Mouse (Mus musculus): ENCODE results near the gene Stfa1. TPM values are rescaled to one million over a fixed set of nuclear protein-coding genes. Genes with fewer than 3 reads are reported as not detected.
"Not testable (repeated sequence)": the region's sequence is repeated elsewhere in the genome, so short reads cannot be mapped to it uniquely, and the experiment has no call there.

Gene Stfa1
- not detected for total RNA-seq (2021)
- long read RNA-seq, experiment 1: 0 reads
- long read RNA-seq, experiment 2: 0 reads

DNA sequence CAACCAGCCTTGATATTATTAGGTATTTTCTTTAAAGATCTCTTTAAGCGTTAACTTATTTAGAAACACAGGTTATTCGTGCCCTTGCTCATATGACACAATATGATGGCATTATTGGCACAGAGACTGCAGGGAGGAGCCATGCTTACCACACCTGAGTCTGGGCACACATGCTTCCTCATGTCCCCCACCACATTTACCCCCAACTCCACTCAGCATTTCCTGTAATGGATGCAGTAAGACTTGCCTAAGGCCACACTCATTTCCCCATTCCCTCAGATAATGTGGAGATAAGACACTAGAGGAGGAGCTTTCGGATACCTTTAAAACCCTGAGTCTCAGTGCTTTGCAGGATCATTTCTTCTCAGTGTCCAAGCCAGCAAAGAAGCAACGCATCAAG is at the start of gene Stfa1:
TSS of gene Stfa1 (plus strand) at position 156 of the 400 bp plus-strand sequence.
- not testable (repeated sequence) for DNase-seq (ENCODE audit: low spot score in 2 of 2)

DNA sequence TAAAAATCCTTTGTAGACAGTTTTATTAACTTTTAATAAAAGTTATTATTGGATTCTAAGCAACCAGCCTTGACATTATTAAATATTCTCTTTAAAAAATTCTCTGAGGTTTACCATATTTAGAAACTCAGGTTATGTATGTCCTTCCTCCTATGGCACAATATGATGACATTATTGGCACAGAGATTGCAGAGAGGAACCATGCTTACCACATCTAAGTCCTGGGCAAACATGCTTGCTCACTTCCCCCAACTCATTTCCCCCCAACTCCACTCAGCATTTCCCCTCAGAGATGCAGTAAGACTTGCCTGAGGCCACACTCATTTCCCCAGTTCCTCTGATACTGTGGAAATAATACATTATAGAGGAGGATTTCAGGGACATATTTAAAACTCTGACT is 16.2 kb upstream of the Stfa1 start:
- DNase-seq (ENCODE audit: low spot score in 2 of 2): not testable (repeated sequence)

DNA sequence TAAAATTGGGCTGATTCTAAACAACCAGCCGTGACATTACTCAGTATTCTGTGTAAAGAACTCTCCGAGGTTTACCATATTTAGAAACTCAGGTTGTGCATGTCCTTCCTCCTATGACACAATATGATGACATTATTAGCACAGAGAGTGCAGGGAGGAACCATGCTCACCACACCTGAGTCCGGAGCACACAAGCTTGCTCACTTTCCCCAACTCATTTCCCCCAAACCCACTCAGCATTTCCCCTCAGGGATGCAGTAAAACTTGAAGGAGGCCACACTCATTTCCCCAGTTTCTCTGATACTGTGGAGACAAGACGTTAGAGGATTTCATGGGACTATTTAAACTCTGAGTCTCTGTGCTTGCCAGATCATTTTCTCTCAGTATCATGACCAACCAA is 12.4 kb downstream of the Stfa1 start:
- no peak for DNase-seq (ENCODE audit: low spot score in 2 of 2)

DNA sequence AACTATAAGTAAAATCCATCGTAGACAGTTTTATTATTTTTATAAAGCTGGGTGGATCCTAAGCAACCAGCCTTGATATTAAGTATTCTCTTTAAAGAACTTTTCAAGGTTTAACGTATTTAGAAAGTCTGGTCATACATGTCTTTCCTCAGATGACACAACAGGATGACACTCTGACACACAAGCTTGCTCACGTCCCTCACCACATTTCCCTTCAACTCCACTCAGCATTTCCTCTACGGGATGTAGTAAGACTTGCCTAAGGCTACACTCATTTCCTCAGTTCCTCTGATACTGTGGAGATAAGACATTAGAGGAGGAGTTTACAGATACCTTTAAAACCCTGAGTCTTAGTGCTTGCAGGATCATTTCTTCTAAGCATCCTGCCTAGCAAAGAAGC is 30.9 kb downstream of the Stfa1 start:
- DNase-seq (ENCODE audit: low spot score in 2 of 2): no peak

DNA sequence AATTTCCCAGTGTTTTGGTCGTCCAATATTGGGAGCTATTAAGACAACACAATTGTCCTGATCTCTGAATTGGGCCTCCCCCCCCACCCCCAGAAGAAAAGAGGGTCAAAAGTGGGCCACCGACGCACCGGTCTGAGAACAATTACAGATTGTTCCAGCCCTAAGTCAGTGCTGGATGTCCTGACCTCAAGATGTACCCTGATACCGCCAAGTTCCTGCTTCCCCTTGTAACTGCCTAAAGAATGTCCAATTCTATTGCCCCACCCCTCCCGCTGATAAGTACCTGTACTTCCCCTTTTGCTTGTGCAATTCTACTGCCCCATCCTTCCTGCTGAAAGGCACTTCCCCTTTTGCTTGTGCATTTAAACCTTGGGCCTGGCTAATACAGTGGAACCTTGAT is 39.4 kb downstream of the Stfa1 start:
- not testable (repeated sequence) for DNase-seq (ENCODE audit: low spot score in 2 of 2)

DNA sequence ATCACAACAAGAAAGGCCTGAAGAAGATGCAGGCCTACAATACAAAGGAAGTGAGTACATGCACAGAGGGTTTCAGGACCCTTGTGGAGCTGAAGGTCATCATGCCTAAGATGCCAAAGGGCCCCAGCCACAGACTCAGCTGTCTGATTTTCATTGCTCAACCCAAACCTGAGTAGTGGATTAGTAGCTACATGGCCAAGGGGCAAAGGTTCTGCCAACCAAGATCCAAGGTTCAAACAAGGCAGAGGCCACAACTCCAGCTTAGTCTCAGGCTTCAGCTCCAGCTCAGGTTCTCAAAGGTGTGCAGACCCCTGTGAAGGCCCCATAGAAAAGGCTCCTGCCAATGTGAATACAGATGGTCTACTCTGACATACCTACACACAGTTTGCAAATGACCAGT is 42.5 kb downstream of the Stfa1 start:
- no peak for DNase-seq (ENCODE audit: low spot score in 2 of 2)

DNA sequence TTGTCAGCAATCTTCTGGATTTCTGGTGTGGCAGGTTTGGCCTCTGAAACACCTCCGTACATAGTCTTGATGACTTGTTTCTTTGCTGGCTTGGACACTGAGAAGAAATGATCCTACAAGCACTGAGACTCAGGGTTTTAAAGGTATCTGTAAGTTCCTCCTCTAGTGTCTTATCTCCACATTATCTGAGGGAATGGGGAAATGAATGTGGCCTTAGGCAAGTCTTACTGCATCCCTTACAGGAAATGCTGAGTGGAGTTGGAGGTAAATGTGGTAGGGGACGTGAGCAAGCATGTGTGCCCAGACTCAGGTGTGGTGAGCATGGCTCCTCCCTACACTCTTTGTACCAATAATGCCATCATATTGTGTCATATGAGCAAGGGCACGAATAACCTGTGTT is 57.5 kb downstream of the Stfa1 start, which contains the start of gene BC117090:
TSS of gene BC117090 (minus strand) at position 101 of the 400 bp plus-strand sequence.
- no peak for DNase-seq (ENCODE audit: low spot score in 2 of 2)

Other genes starting within 250 kb of the Stfa1 start
- 1 to 10 TPM; 2.8 to 3.9 TPM for gene Wdr5b, start 235.8 kb upstream of the Stfa1 start, total RNA-seq (2021)
- gene Fam162a, start 205.4 kb upstream of the Stfa1 start, total RNA-seq (2021): 100 to 1,000 TPM; 165 to 228 TPM
- 10 to 100 TPM; 27.8 to 39.0 TPM for gene Ccdc58, start 205.3 kb upstream of the Stfa1 start, total RNA-seq (2021)
- not detected for gene Csta1, start 145.7 kb upstream of the Stfa1 start, total RNA-seq (2021)
- not detected for gene Stfa2l1, start 120.1 kb upstream of the Stfa1 start, total RNA-seq (2021)
- not detected for gene Gm5483, start 92.7 kb upstream of the Stfa1 start, total RNA-seq (2021)
- not detected for gene Gm5416, start 66.5 kb upstream of the Stfa1 start, total RNA-seq (2021)
- gene 2010005H15Rik, start 55.5 kb upstream of the Stfa1 start, total RNA-seq (2021): 1 to 10 TPM in 1 of 2 experiments, not detected in 1; 8.4 TPM
- not detected for gene BC117090, start 57.4 kb downstream of the Stfa1 start, total RNA-seq (2021)
- gene BC100530, start 90.8 kb downstream of the Stfa1 start, total RNA-seq (2021): not detected
- not detected for gene Stfa2, start 131.5 kb downstream of the Stfa1 start, total RNA-seq (2021)
- gene Stfa3, start 178.4 kb downstream of the Stfa1 start, total RNA-seq (2021): not detected